Mouse (Mus musculus) testis, adult 2 months (tissue): ENCODE data around the gene Ssbp4.

ENCODE experiments used
- CTCF ChIP-seq: fragments of 200-500 bp; IDR thresholded peaks from 2 replicates; pipeline ENCODE4 v1.5.1; 2012; ENCODE audit warnings: low read depth, mild to moderate bottlenecking, inconsistent platforms, low read length, moderate library complexity; ENCODE audit not compliant: control insufficient read depth, insufficient read depth, insufficient replicate concordance
- POLR2A ChIP-seq: fragments of 200-500 bp; IDR thresholded peaks from 2 replicates; pipeline ENCODE4 v1.6.1; 2012; ENCODE audit warnings: low read depth, mild to moderate bottlenecking, inconsistent platforms, low read length, moderate library complexity; ENCODE audit not compliant: control insufficient read depth

- TF ChIP-seq POLR2A: peak; percentile 52; the same call in 1 of the 2 replicates
- peak; percentile 96 for TF ChIP-seq CTCF
Observed at GRCm38 (mm10) chr8:70610796-70611771, 2.4 kb upstream of the Ssbp4 start.
